Mouse (Mus musculus) splenic B cell, adult 2 months (primary cell): ENCODE data around the gene Ankrd42.

ENCODE experiments used
- DNase-seq: peaks from one replicate; pipeline ENCODE4 v3.0.0-alpha.2; 2011; ENCODE audit warnings: low read depth, low spot score
- H3K27me3 ChIP-seq: 2 replicates; pipeline ENCODE4 v1.6.1; 2012; ENCODE audit warnings: mild to moderate bottlenecking, low read length, moderate library complexity, mixed read lengths; ENCODE audit not compliant: control insufficient read depth, poor library complexity, insufficient read depth, severe bottlenecking
- H3K36me3 ChIP-seq: 2 replicates; pipeline ENCODE4 v1.6.1; 2012; ENCODE audit warnings: mild to moderate bottlenecking, low read length, moderate library complexity, mixed read lengths; ENCODE audit not compliant: control insufficient read depth, poor library complexity, insufficient read depth, severe bottlenecking

Ankrd42 gene

GRCm38 (mm10) chr7:92637021-92637625 is at the start of gene Ankrd42:
Ankrd42 (minus strand) TSS chr7:92637142.
- Histone ChIP-seq H3K27me3 (no peaks in the 10 kb centered on the region), H3K36me3 (no peaks in the 10 kb centered on the region)
- peak; percentile 93 for DNase-seq

- Histone ChIP-seq H3K36me3 (no peaks in the 10 kb centered on the region), H3K27me3 (no peaks in the 10 kb centered on the region)
- no peak for DNase-seq
Measured at GRCm38 (mm10) chr7:92677346-92677745, 40.4 kb upstream of the Ankrd42 start.

GRCm38 (mm10) chr7:92675131-92675530 is 38.2 kb upstream of the Ankrd42 start:
- H3K27me3 ChIP-seq: no peaks in the 10 kb centered on the region
- no peaks in the 10 kb centered on the region for H3K36me3 ChIP-seq
- DNase-seq: no peak

GRCm38 (mm10) chr7:92669507-92670471 is 32.8 kb upstream of the Ankrd42 start, which contains the start of gene Pcf11:
Pcf11 (minus strand) TSS chr7:92669934.
- H3K27me3 ChIP-seq: no peaks in the 10 kb centered on the region

GRCm38 (mm10) chr7:92668791-92669506 is 32.0 kb upstream of the Ankrd42 start:
- H3K27me3 ChIP-seq: no peaks in the 10 kb centered on the region
- peak; percentile 64 for DNase-seq
- no peaks in the 10 kb centered on the region for H3K36me3 ChIP-seq

More at GRCm38 (mm10) chr7:92669507-92670471, 32.8 kb upstream of the Ankrd42 start, which contains the start of gene Pcf11:
- DNase-seq: peak; percentile 99
- H3K36me3 ChIP-seq: no peaks in the 10 kb centered on the region

GRCm38 (mm10) chr7:92666274-92666820 is 29.4 kb upstream of the Ankrd42 start:
- Histone ChIP-seq H3K27me3 (no peaks in the 10 kb centered on the region), H3K36me3 (peaks cover 4% of the 10 kb centered on the region; the same call in 1 of the 2 replicates)
- DNase-seq: no peak

GRCm38 (mm10) chr7:92658050-92658449 is 21.1 kb upstream of the Ankrd42 start:
- Histone ChIP-seq H3K36me3 (peaks cover 27% of the 10 kb centered on the region), H3K27me3 (no peaks in the 10 kb centered on the region)
- no peak for DNase-seq

- Histone ChIP-seq H3K36me3 (peaks cover 23% of the 10 kb centered on the region), H3K27me3 (no peaks in the 10 kb centered on the region)
- no peak for DNase-seq
Measured at GRCm38 (mm10) chr7:92656386-92656785, 19.4 kb upstream of the Ankrd42 start.

- DNase-seq: no peak
- no peaks in the 10 kb centered on the region for H3K27me3 ChIP-seq
- H3K36me3 ChIP-seq: peaks cover 11% of the 10 kb centered on the region
Measured at GRCm38 (mm10) chr7:92653329-92653728, 16.4 kb upstream of the Ankrd42 start.

- peaks cover 8% of the 10 kb centered on the region; the same call in 1 of the 2 replicates for H3K36me3 ChIP-seq
- no peak for DNase-seq
- no peaks in the 10 kb centered on the region for H3K27me3 ChIP-seq
Measured at GRCm38 (mm10) chr7:92647790-92648189, 10.8 kb upstream of the Ankrd42 start.

- DNase-seq: no peak
- Histone ChIP-seq H3K27me3 (no peaks in the 10 kb centered on the region), H3K36me3 (peaks cover 8% of the 10 kb centered on the region; the same call in 1 of the 2 replicates)
Measured at GRCm38 (mm10) chr7:92642358-92642757, 5.4 kb upstream of the Ankrd42 start.

- Histone ChIP-seq H3K36me3 (no peaks in the 10 kb centered on the region), H3K27me3 (no peaks in the 10 kb centered on the region)
- DNase-seq: peak; percentile 46
Measured at GRCm38 (mm10) chr7:92638050-92638449, 1.1 kb upstream of the Ankrd42 start.

- no peaks in the 10 kb centered on the region for H3K27me3 ChIP-seq
- H3K36me3 ChIP-seq: no peaks in the 10 kb centered on the region
- peak; percentile 40 for DNase-seq
Measured at GRCm38 (mm10) chr7:92636295-92637011, 489 bp downstream of the Ankrd42 start.

GRCm38 (mm10) chr7:92630167-92630566 is 6.8 kb downstream of the Ankrd42 start:
- Histone ChIP-seq H3K36me3 (no peaks in the 10 kb centered on the region), H3K27me3 (no peaks in the 10 kb centered on the region)
- DNase-seq: peak; percentile 61
